Mouse (Mus musculus) liver, postnatal 0 days (tissue): ENCODE data around the gene Itpr1.

Source experiments
- CTCF ChIP-seq: sonication (generic); IDR thresholded peaks from 2 replicates; pipeline ENCODE4 v1.5.1; 2016; ENCODE audit warnings: antibody characterized with exemption, low read depth
- EP300 ChIP-seq: IDR thresholded peaks from 2 replicates; pipeline ENCODE4 v1.6.1; 2016; ENCODE audit warnings: antibody characterized with exemption, low read depth, mild to moderate bottlenecking

DNA sequence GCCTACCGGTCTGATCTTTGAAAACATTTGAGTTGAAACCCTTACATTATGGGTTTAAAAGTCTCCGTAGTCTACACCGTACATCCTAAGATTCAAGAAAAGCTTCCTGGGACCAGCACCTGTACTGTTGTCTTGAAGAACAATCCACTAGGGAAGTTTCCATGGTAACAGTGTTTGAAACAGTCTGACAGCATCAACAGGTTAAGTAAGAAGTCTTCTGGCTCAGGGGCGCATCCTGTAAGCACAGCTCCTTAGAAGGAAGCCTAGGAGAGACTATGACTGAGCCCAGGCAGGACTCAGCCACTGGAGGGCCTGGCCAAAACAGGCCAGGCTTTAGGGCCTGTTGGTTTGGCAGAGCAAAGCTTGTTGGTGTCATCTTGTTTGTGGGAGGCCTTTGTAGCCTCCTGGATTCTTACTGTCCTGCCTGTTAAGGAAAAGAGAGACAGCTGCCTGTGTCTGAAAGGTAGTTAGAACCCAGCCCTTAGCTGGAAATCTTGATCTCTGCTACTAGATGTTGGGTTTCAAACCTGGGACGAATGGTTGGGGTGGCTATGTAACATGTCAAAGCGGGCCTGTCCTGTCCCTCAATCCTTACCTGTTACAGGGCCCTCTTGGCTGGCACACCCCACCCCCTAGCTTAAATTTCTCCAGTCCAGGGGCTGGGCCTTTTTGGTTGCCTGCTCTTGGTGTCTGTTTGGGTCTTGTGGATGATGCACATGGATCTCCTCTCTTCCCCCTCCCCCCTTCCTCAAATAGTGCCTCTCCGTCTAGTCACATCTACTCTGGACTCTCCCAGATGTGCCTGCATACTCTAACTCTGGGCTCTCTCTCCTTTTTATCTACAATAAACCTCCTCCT lies 242.3 kb downstream of the Itpr1 start:
- TF ChIP-seq CTCF (no peak), EP300 (no peak)
